Mouse (Mus musculus): ENCODE results near the gene Cep57l1. TPM values are rescaled to one million over a fixed set of nuclear protein-coding genes. Genes with fewer than 3 reads are reported as not detected.

Cep57l1 gene
- polyA plus RNA-seq, 1 experiment from 2014 or later: 13.4 TPM

- H3K9ac ChIP-seq: 0 out of 2 replicates have a peak overlapping the region, but pooled peaks have one; percentile 35
These were observed 125.1 kb downstream of the Cep57l1 start for GRCm38 (mm10) chr10:41684548-41684996.

GRCm38 (mm10) chr10:41682546-41683393 lies 126.9 kb downstream of the Cep57l1 start:
- H3K36me3 ChIP-seq: no peaks in the 10 kb centered on the region
- H3K27ac ChIP-seq (replicated peaks): no peak overlapping the region
- 0 out of 2 replicates have a peak, but pooled peaks cover 7% of the 10 kb centered on the region for H3K9me3 ChIP-seq
- ATAC-seq (ENCODE audit: low read depth): peak; percentile 54; the same call in 1 of the 2 replicates
- H3K9ac ChIP-seq: no peak overlapping the region
- H3K4me3 ChIP-seq: no peak overlapping the region
- H3K27me3 ChIP-seq: peaks cover 17% of the 10 kb centered on the region; the same call in 1 of the 2 replicates
- WGBS: 40% methylated on average over 16 of the region's 16 CpGs
- no peak overlapping the region for H3K4me2 ChIP-seq
- peaks cover 16% of the 10 kb centered on the region for H3K4me1 ChIP-seq (replicated peaks)

More at GRCm38 (mm10) chr10:41684548-41684996, 125.1 kb downstream of the Cep57l1 start:
- no peak for ATAC-seq (ENCODE audit: low read depth)
- H3K36me3 ChIP-seq: no peaks in the 10 kb centered on the region
- H3K9me3 ChIP-seq: 0 out of 2 replicates have a peak, but pooled peaks cover 7% of the 10 kb centered on the region
- peak overlapping the region; percentile 42 for H3K4me2 ChIP-seq
- peak overlapping the region; percentile 9; the same call in 1 of the 2 replicates for H3K4me3 ChIP-seq
- peaks cover 7% of the 10 kb centered on the region for H3K4me1 ChIP-seq (replicated peaks)
- H3K27ac ChIP-seq (replicated peaks): no peak overlapping the region
- 6% methylated on average over 21 of the region's 21 CpGs for WGBS
- peaks cover 17% of the 10 kb centered on the region; the same call in 1 of the 2 replicates for H3K27me3 ChIP-seq

GRCm38 (mm10) chr10:41678746-41679360 lies 130.8 kb downstream of the Cep57l1 start:
- Histone ChIP-seq H3K4me2 (peak overlapping the region; percentile 45), H3K9me3 (no peaks in the 10 kb centered on the region), H3K36me3 (no peaks in the 10 kb centered on the region), H3K27ac (replicated peaks) (peak overlapping the region; percentile 38; the same call in 1 of the 2 replicates), H3K27me3 (0 out of 2 replicates have a peak, but pooled peaks cover 2% of the 10 kb centered on the region), H3K4me1 (replicated peaks) (peaks cover 9% of the 10 kb centered on the region; the same call in 1 of the 2 replicates), H3K9ac (peak overlapping the region; percentile 58), H3K4me3 (peak overlapping the region; percentile 21)
- 26% methylated on average over 18 of the region's 18 CpGs for WGBS
- ATAC-seq (ENCODE audit: low read depth): peak; percentile 59; the same call in 1 of the 2 replicates

GRCm38 (mm10) chr10:41677396-41677795 lies 132.3 kb downstream of the Cep57l1 start:
- no peak overlapping the region for H3K9ac ChIP-seq
- H3K27me3 ChIP-seq: no peaks in the 10 kb centered on the region
- no peak overlapping the region for H3K4me3 ChIP-seq
- H3K9me3 ChIP-seq: no peaks in the 10 kb centered on the region
- H3K4me2 ChIP-seq: no peak overlapping the region
- no peak overlapping the region for H3K27ac ChIP-seq (replicated peaks)
- ATAC-seq (ENCODE audit: low read depth): no peak
- WGBS: 70% methylated on average over 8 of the region's 8 CpGs
- peaks cover 9% of the 10 kb centered on the region; the same call in 1 of the 2 replicates for H3K4me1 ChIP-seq (replicated peaks)
- no peaks in the 10 kb centered on the region for H3K36me3 ChIP-seq

- 82% methylated on average over 6 of the region's 6 CpGs for WGBS
These were observed 133.0 kb downstream of the Cep57l1 start for GRCm38 (mm10) chr10:41676661-41677061.

GRCm38 (mm10) chr10:41675842-41676571 lies 133.7 kb downstream of the Cep57l1 start:
- H3K27me3 ChIP-seq: no peaks in the 10 kb centered on the region
- H3K4me3 ChIP-seq: no peak overlapping the region
- no peak overlapping the region for H3K9ac ChIP-seq
- WGBS: 93% methylated on average over 6 of the region's 6 CpGs
- H3K27ac ChIP-seq (replicated peaks): no peak overlapping the region
- H3K36me3 ChIP-seq: no peaks in the 10 kb centered on the region
- H3K9me3 ChIP-seq: no peaks in the 10 kb centered on the region
- peaks cover 9% of the 10 kb centered on the region; the same call in 1 of the 2 replicates for H3K4me1 ChIP-seq (replicated peaks)
- no peak overlapping the region for H3K4me2 ChIP-seq
- no peak for ATAC-seq (ENCODE audit: low read depth)

More at GRCm38 (mm10) chr10:41676661-41677061, 133.0 kb downstream of the Cep57l1 start:
- Histone ChIP-seq H3K27ac (replicated peaks) (no peak overlapping the region), H3K4me1 (replicated peaks) (peaks cover 9% of the 10 kb centered on the region; the same call in 1 of the 2 replicates), H3K4me3 (no peak overlapping the region), H3K36me3 (no peaks in the 10 kb centered on the region), H3K9me3 (no peaks in the 10 kb centered on the region), H3K9ac (no peak overlapping the region), H3K4me2 (no peak overlapping the region), H3K27me3 (no peaks in the 10 kb centered on the region)
- no peak for ATAC-seq (ENCODE audit: low read depth)

GRCm38 (mm10) chr10:41675243-41675642 lies 134.4 kb downstream of the Cep57l1 start:
- Histone ChIP-seq H3K4me3 (no peak overlapping the region), H3K4me2 (no peak overlapping the region), H3K36me3 (no peaks in the 10 kb centered on the region), H3K27me3 (no peaks in the 10 kb centered on the region), H3K4me1 (replicated peaks) (peaks cover 9% of the 10 kb centered on the region; the same call in 1 of the 2 replicates), H3K9me3 (no peaks in the 10 kb centered on the region), H3K9ac (no peak overlapping the region), H3K27ac (replicated peaks) (no peak overlapping the region)
- 80% methylated on average over 6 of the region's 6 CpGs for WGBS
- ATAC-seq (ENCODE audit: low read depth): no peak

- Histone ChIP-seq H3K4me2 (no peak overlapping the region), H3K36me3 (no peaks in the 10 kb centered on the region), H3K27ac (replicated peaks) (no peak overlapping the region), H3K27me3 (no peaks in the 10 kb centered on the region), H3K9me3 (no peaks in the 10 kb centered on the region), H3K4me1 (replicated peaks) (peaks cover 9% of the 10 kb centered on the region; the same call in 1 of the 2 replicates), H3K9ac (no peak overlapping the region), H3K4me3 (no peak overlapping the region)
- ATAC-seq (ENCODE audit: low read depth): no peak
- WGBS: 80% methylated on average over 3 of the region's 3 CpGs
These were observed 135.3 kb downstream of the Cep57l1 start for GRCm38 (mm10) chr10:41674362-41674761.

GRCm38 (mm10) chr10:41670196-41670595 lies 139.5 kb downstream of the Cep57l1 start:
- H3K27me3 ChIP-seq: no peaks in the 10 kb centered on the region

More at GRCm38 (mm10) chr10:41670196-41670595, 139.5 kb downstream of the Cep57l1 start:
- 83% methylated on average over 5 of the region's 5 CpGs for WGBS
- Histone ChIP-seq H3K9me3 (0 out of 2 replicates have a peak, but pooled peaks cover 9% of the 10 kb centered on the region), H3K4me1 (replicated peaks) (no peaks in the 10 kb centered on the region), H3K36me3 (no peaks in the 10 kb centered on the region), H3K27ac (replicated peaks) (no peak overlapping the region), H3K4me3 (no peak overlapping the region), H3K9ac (no peak overlapping the region), H3K4me2 (no peak overlapping the region)
- ATAC-seq (ENCODE audit: low read depth): no peak

Data from neural tube, embryonic 13.5 days (tissue).